Mouse (Mus musculus): Measurements from ENCODE around the gene Bpifb6.

- TF ChIP-seq CEBPB (IDR thresholded peaks at IDR 0.05; ENCODE audit: insufficient read depth, poor library complexity, severe bottlenecking) (no peak), POLR2A (IDR thresholded peaks at IDR 0.05; ENCODE audit: insufficient read length, low read depth) (no peak), E2F4 (IDR thresholded peaks at IDR 0.05; ENCODE audit: insufficient read depth) (no peak), TCF12 (IDR thresholded peaks at IDR 0.05; ENCODE audit: insufficient read depth, poor library complexity, severe bottlenecking) (no peak), MYOD1 (IDR thresholded peaks at IDR 0.05; ENCODE audit: control insufficient read depth in 1 of 3, insufficient read length in 2 of 3, low read depth in 2 of 3) (no peak), MAX (IDR thresholded peaks at IDR 0.05; ENCODE audit: low read depth) (no peak), SRF (IDR thresholded peaks at IDR 0.05; ENCODE audit: control insufficient read depth, insufficient read length, low read depth) (no peak), USF1 (IDR thresholded peaks at IDR 0.05; ENCODE audit: low read depth) (no peak)
Measured at GRCm38 (mm10) chr2:153860315-153860714, 39.9 kb upstream of the Bpifb6 start.
